Mouse (Mus musculus) cerebellum, adult 11-12 months (tissue): ENCODE measurements around the gene Adi1.

ENCODE experiments used
- DNase-seq: peaks from one replicate; pipeline ENCODE4 v3.0.0; 2022

Adi1 gene

DNA sequence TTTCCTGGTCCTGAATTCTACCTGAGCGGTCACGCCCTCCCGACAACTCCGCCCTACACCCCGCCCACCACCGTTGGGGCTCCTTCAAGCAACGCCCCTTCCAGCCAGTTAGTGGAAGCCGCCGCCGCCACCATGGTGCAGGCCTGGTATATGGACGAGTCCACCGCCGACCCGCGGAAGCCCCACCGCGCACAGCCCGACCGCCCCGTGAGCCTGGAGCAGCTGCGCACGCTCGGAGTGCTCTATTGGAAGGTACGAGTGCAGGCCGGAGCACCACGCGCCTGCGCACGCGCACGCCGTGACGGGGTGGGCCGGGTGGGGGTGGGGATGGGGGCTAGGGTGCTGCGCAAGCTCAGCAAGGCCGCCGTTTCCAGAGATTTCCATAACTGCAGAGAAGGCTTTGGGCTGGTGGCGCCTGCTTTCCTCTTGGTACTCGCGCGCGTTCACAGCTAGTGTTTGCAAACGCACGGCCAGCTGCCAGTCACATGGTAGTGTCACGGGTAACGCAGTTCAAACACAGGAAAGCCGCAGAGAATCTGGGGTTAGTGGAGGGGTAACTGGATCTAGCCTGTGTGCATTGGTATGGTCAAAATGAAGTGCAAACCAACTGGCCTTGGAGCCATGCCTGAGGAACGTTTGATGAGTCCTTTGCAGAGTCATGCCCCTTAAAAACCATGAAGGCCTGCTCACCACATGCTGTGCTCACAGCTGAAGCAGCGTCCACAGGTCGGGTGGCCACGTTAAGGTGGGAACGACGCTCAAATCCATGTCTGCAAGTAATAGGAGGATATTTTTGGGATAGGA is at the start of gene Adi1:
Gene Adi1 (plus strand): TSS at position 111 of the 804 bp plus-strand sequence.
- peak; percentile 89 for DNase-seq

DNA sequence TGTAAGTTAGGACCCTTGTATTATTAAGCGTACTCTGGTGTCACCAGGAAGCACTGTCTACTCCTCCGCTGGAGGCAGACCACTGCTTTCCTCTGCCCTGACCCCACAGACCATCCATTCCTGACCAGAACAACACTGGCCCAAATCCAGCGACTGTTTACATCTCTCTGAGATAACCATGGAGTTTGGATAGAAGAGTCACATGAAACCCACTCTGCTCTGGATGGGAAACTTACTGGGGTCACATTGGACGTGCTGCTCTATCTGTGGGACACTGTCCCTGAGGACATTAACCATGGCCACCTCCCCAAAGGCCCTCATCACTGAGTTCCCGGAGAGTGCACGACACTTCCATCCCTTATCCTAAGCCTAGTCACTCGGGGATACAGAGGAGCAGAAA is 49.6 kb upstream of the Adi1 start:
- no peak for DNase-seq

DNA sequence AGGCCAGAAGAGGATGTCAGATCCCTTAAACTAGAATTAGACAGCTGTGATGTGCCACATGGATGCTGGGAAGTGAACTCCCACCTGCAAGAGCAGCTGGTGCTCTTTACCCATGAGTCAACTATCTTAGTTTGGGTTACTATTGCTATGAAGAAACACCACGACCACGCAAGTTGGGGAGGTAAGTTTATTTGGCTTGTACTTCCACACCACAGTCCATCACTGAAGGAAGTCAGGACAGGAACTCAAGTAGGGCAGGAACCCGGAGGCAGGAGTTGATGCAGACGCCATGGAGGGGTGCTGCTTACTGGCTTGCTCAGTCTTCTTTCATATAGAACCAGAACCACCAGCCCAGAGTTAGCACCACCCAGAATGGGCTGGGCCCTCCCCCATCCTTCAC is 47.9 kb upstream of the Adi1 start:
- no peak for DNase-seq

GRCm38 (mm10) chr12:28628436-28628835 is 46.6 kb upstream of the Adi1 start:
- DNase-seq = no peak

- no peak for DNase-seq
These were observed 39.9 kb upstream of the Adi1 start for GRCm38 (mm10) chr12:28635058-28635534.

GRCm38 (mm10) chr12:28635535-28636476 is 39.2 kb upstream of the Adi1 start, which contains the start of gene Rps7:
Gene Rps7, minus strand, starts transcription at chr12:28635953.
- peak; percentile 93 for DNase-seq

- DNase-seq = no peak
These were observed 38.5 kb upstream of the Adi1 start for GRCm38 (mm10) chr12:28636543-28636942.

DNA sequence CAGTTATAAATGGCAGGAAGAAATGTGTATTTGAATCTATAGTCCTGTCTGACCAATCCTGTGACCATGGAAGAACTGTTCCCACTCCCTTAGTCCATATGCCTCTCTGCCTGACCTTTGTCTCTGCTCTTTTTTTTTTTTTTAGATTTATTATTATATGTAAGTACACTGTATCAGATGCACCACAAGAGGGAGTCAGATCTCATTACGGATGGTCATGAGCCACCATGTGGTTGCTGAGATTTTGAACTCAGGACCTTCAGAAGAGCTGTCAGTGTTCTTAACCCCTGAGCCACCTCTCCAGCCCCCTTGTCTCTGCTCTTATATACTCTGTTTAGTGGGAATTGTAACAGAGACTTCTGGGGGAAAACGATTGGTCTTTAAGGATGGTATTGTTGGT is 36.3 kb upstream of the Adi1 start:
- DNase-seq = no peak

GRCm38 (mm10) chr12:28649141-28650110 is 25.6 kb upstream of the Adi1 start, which contains the start of gene Rnaseh1:
Gene Rnaseh1, plus strand, starts transcription at chr12:28649602.
- peak; percentile 86 for DNase-seq

GRCm38 (mm10) chr12:28662628-28663027 is 12.4 kb upstream of the Adi1 start:
- no peak for DNase-seq

- no peak for DNase-seq
These were observed 8.3 kb upstream of the Adi1 start for GRCm38 (mm10) chr12:28666734-28667133.

DNA sequence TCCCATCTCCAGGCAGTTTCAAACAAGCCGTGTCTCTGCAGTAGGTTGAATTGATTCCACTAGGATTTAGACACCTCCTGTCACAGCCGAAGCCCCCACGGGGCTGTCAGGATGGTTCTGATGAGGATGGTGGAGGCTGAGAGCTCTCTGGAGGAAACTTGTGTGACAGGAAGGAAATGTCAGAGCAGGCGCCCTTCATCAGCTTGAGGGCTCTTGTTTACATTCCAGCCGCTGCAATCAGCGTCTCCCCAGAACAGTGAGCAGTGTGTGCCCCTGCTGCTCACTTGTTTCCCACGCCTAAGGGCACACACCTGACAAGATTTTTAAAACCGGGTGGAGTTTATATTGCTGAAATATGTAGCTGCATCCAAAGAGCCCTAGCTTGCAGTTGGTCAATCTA is 7.7 kb upstream of the Adi1 start:
- DNase-seq = no peak

DNA sequence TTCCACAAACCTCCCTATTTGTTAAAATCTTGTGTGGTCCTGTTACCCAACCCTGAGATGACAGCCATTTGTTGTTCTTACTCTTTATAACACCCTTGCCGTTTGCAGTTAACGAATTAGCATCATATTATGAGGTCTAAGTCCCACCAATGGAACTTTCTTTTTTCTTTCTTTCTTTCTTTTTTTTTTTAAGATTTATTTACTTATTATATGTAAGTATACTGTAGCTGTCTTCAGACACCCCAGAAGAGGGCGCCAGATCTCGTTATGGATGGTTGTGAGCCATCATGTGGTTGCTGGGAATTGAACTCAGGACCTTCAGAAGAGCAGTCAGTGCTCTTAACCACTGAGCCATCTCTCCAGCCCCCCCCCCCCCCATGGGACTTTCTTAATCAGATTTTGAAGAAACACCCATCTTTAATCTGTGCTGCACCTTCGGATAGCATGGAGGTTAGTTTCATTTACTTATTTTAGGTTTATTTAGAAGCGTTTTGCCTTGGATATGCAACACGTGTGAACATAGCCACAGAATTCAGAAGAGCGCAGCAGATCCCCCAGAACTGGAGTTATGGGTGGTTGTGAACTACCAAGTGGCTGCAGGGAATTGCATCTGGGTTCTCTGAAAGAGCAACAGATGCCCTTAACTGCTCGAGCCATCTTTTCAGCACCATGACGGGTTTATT is 852 bp upstream of the Adi1 start:
- DNase-seq = no peak

DNA sequence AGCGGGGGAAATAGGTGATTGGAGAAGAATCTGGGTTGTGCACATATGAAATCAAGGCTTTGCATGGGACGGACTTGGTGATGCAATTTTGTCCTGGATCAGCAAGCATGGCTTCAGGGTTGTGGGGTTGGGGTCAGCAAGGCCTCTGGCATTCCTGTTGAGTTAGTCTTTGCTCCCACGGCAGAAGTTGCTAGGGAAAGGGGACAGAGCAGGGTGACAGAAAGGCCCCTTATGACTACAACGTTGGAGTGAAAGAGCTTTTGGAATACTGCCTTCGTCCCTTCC is 836 bp downstream of the Adi1 start:
- no peak for DNase-seq

DNA sequence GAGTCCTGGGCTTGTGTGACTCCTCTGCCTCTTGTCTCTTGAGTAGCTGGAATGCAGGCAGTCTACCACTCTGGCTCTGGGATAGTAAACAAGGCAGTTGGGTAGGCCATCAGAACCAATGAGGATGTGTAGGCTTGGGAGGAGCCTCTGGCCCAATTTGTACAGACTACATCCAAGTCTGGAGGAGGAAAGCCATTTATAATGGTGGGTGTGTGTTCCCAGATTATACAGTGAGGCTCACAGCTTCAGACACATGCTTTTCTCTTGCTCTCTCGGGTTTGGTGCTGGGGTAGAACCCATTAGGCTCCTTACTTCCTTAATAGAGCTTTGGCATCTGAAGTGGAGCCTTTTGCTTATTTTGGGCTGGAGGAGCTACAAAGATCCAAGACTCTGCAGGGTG is 9.6 kb downstream of the Adi1 start:
- DNase-seq = no peak

- no peak for DNase-seq
These were observed 10.7 kb downstream of the Adi1 start for GRCm38 (mm10) chr12:28685771-28686170.

DNA sequence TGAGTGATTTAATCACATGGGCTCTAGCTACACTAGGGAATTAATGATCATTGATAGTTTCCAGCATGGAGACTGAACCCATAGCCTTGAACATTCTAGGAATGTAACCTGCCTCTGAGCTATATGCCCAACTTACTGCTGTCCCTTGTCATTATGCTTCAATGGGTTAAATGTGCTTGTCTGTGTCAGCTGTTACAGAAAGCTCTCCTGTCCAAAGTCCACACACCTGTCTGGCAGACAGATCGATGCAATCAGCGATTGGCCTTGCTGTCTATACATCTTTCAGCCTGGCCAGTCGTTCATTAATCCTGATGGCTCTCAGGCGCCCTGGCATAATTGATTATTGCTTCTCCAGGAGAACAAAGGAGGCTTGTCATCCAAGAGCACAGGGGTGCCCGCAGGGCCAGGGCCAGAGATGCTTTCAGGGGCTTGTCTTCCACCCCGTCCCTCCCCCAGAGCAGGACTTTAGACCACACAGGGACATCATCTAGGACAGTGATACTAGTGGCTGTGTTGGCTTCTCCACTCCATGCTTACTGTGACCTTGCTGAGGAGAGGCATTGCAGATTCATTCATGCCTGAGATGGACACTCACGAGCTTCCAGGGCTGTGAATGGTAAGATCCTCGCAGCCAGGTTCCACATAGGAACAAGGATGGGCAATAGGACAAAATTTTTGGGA is 11.3 kb downstream of the Adi1 start:
- DNase-seq = no peak

GRCm38 (mm10) chr12:28688996-28689395 is 14.0 kb downstream of the Adi1 start:
- no peak for DNase-seq

- no peak for DNase-seq
These were observed 15.7 kb downstream of the Adi1 start for GRCm38 (mm10) chr12:28690730-28691129.

GRCm38 (mm10) chr12:28693738-28694137 is 18.7 kb downstream of the Adi1 start:
- DNase-seq = no peak

DNA sequence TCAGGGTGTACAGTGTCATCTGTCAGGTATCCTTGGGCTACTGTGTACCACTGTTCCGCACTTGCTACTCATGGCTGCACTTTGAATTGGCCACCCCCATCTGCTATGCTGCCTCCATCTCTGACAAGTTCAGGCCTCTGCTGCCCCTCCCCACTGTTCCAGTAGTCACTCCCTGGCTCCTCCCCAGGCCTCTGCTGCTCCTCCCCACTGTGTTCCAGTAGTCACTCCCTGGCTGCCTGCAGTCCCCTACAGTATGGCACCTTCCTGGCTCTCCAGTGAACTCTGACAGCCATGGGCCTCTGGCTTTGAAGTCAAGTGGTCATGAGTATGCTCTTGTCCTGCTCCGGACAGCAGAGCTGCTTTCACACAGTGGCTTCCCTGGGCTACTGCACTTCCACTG is 19.2 kb downstream of the Adi1 start:
- peak; percentile 40 for DNase-seq
